Mouse (Mus musculus) kidney, adult 2 months (tissue): ENCODE measurements around the gene Slco4a1.

ENCODE experiments used
- CTCF ChIP-seq: fragments of 200-500 bp; conservative IDR thresholded peaks from 2 replicates; pipeline ENCODE4 v1.5.1; 2011; ENCODE audit warnings: low read depth, mild to moderate bottlenecking, control low read depth, low read length, moderate library complexity, mixed read lengths; ENCODE audit not compliant: insufficient read depth, insufficient read length
- POLR2A ChIP-seq: fragments of 200-500 bp; IDR thresholded peaks from one replicate; pipeline ENCODE4 v1.6.1; 2011; ENCODE audit warnings: low read depth, low read length, control low read depth

DNA sequence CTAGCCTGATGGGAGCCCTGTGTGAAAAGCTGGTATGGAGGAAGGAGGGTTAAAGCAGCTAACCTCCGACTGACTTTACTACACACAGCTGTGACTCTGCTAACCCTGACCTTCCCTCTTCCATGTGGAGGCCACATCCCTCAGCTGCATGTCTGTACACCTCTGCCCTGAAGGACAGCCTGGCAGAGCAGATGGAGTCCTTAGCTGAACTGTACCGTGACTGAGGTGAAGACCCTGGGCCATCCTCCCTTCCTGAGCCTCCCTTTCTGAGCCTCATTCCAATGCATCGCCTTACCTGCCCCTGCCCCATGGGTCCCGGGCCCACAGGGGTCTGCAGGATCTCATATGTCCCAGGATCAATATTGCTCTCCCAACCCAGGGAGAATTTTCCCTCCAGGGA lies 28.8 kb downstream of the Slco4a1 start:
- TF ChIP-seq CTCF, result no peak
- no peak for TF ChIP-seq POLR2A
